Mouse (Mus musculus) fibroblast of lung, adult 2 months (primary cell): ENCODE measurements around the gene Prune2.

ENCODE experiments used
- DNase-seq: peaks from one replicate; pipeline ENCODE4 v3.0.0-alpha.2; 2011; ENCODE audit warnings: low read depth

The Prune2 gene

GRCm38 (mm10) chr19:16955613-16956271, at the start of gene Prune2:
Gene Prune2, plus strand, starts transcription at chr19:16956118.
- DNase-seq, result no peak

- no peak for DNase-seq
These were observed 44.4 kb upstream of the Prune2 start for GRCm38 (mm10) chr19:16911507-16911906.

- no peak for DNase-seq
These were observed 31.4 kb upstream of the Prune2 start for GRCm38 (mm10) chr19:16924516-16924915.

GRCm38 (mm10) chr19:16934664-16935063, 21.3 kb upstream of the Prune2 start:
- no peak for DNase-seq

GRCm38 (mm10) chr19:16948794-16949313, 7.1 kb upstream of the Prune2 start:
- DNase-seq, result no peak

GRCm38 (mm10) chr19:16949341-16949740, 6.6 kb upstream of the Prune2 start:
- no peak for DNase-seq

GRCm38 (mm10) chr19:16950051-16950450, 5.9 kb upstream of the Prune2 start:
- no peak for DNase-seq

GRCm38 (mm10) chr19:16950664-16951363, 5.1 kb upstream of the Prune2 start:
- DNase-seq, result no peak

- DNase-seq, result no peak
These were observed 1.2 kb upstream of the Prune2 start for GRCm38 (mm10) chr19:16954736-16955135.

- no peak for DNase-seq
These were observed 696 bp upstream of the Prune2 start for GRCm38 (mm10) chr19:16955231-16955612.

- no peak for DNase-seq
These were observed 401 bp downstream of the Prune2 start for GRCm38 (mm10) chr19:16956319-16956718.

- no peak for DNase-seq
These were observed 3.1 kb downstream of the Prune2 start for GRCm38 (mm10) chr19:16959051-16959450.

- no peak for DNase-seq
These were observed 3.6 kb downstream of the Prune2 start for GRCm38 (mm10) chr19:16959551-16959950.

- DNase-seq, result no peak
These were observed 5.1 kb downstream of the Prune2 start for GRCm38 (mm10) chr19:16961036-16961435.

- DNase-seq, result no peak
These were observed 7.3 kb downstream of the Prune2 start for GRCm38 (mm10) chr19:16963178-16963577.

- DNase-seq, result no peak
These were observed 12.8 kb downstream of the Prune2 start for GRCm38 (mm10) chr19:16968768-16969167.

- no peak for DNase-seq
These were observed 14.7 kb downstream of the Prune2 start for GRCm38 (mm10) chr19:16970612-16971011.

GRCm38 (mm10) chr19:16978910-16979309, 23.0 kb downstream of the Prune2 start:
- no peak for DNase-seq

- no peak for DNase-seq
These were observed 25.8 kb downstream of the Prune2 start for GRCm38 (mm10) chr19:16981743-16982142.

GRCm38 (mm10) chr19:16984897-16985296, 29.0 kb downstream of the Prune2 start:
- no peak for DNase-seq

- DNase-seq, result no peak
These were observed 32.1 kb downstream of the Prune2 start for GRCm38 (mm10) chr19:16987984-16988383.

GRCm38 (mm10) chr19:16992151-16992550, 36.2 kb downstream of the Prune2 start:
- DNase-seq, result no peak

- DNase-seq, result no peak
These were observed 38.3 kb downstream of the Prune2 start for GRCm38 (mm10) chr19:16994260-16994659.
